Mouse (Mus musculus): ENCODE results near the gene Ilkap. TPM values are rescaled to one million over a fixed set of nuclear protein-coding genes. Genes with fewer than 3 reads are reported as not detected.
A peak's percentile ranks its signal among the peaks of the same experiment; 100 is the strongest.

Gene Ilkap
- 185 and 190 TPM in 2 replicates for polyA plus RNA-seq (2016; fragmentation: Nextera tagmentation; extraction: Ambion mirVana)

GRCm38 (mm10) chr1:91398260-91399062, at the start of gene Ilkap:
TSS of gene Ilkap (minus strand) at chr1:91398815.
- WGBS = under 1% methylated on average over 90 of the region's 91 CpGs
- H3K36me3 ChIP-seq = peaks cover 33% of the 10 kb centered on the region
- no peaks in the 10 kb centered on the region for H3K9me3 ChIP-seq (replicated peaks)
- no peaks in the 10 kb centered on the region for H3K27me3 ChIP-seq (ENCODE audit: low read depth, poor library complexity, severe bottlenecking)
- peak within 1 kb of the TSS; percentile 80 for H3K4me3 ChIP-seq
- peak; percentile 90 for DNase-seq (ENCODE audit: low spot score)
- H3K4me1 ChIP-seq = peaks cover 18% of the 10 kb centered on the region
- H3K27ac ChIP-seq = peak within 1 kb of the TSS; percentile 96

DNA sequence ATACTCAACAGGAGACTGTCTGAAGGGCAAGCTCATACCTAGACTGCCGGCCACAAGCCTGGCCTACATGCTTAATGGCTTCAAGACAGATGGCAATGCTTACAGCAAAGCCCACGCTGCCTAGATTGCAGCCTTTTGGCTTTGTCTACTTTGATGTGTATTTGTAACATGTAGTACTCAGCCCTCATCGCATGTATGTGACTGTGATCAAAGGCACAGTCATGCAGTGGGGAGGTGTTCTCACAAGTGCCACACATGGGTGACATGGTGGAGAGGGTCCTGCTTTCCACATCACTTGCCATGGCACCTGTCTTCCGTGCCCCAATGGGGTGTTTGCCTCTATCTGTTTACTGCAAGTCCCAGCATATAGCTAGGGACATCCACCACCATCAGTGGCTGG, 47.9 kb upstream of the Ilkap start:
- no peak overlapping the region for H3K27ac ChIP-seq
- DNase-seq (ENCODE audit: low spot score) = no peak
- no peak overlapping the region for H3K4me3 ChIP-seq
- no peaks in the 10 kb centered on the region for H3K27me3 ChIP-seq (ENCODE audit: low read depth, poor library complexity, severe bottlenecking)
- peaks cover 16% of the 10 kb centered on the region for H3K36me3 ChIP-seq
- 90% methylated on average over 4 of the region's 4 CpGs for WGBS
- H3K4me1 ChIP-seq = peaks cover 11% of the 10 kb centered on the region
- no peaks in the 10 kb centered on the region for H3K9me3 ChIP-seq (replicated peaks)

GRCm38 (mm10) chr1:91446060-91446459, 47.4 kb upstream of the Ilkap start:
- H3K27me3 ChIP-seq (ENCODE audit: low read depth, poor library complexity, severe bottlenecking) = no peaks in the 10 kb centered on the region
- no peaks in the 10 kb centered on the region for H3K9me3 ChIP-seq (replicated peaks)
- WGBS = 79% methylated on average over 8 of the region's 8 CpGs
- peaks cover 16% of the 10 kb centered on the region for H3K36me3 ChIP-seq
- no peak overlapping the region for H3K4me3 ChIP-seq
- DNase-seq (ENCODE audit: low spot score) = no peak
- no peak overlapping the region for H3K27ac ChIP-seq
- peaks cover 9% of the 10 kb centered on the region for H3K4me1 ChIP-seq

DNA sequence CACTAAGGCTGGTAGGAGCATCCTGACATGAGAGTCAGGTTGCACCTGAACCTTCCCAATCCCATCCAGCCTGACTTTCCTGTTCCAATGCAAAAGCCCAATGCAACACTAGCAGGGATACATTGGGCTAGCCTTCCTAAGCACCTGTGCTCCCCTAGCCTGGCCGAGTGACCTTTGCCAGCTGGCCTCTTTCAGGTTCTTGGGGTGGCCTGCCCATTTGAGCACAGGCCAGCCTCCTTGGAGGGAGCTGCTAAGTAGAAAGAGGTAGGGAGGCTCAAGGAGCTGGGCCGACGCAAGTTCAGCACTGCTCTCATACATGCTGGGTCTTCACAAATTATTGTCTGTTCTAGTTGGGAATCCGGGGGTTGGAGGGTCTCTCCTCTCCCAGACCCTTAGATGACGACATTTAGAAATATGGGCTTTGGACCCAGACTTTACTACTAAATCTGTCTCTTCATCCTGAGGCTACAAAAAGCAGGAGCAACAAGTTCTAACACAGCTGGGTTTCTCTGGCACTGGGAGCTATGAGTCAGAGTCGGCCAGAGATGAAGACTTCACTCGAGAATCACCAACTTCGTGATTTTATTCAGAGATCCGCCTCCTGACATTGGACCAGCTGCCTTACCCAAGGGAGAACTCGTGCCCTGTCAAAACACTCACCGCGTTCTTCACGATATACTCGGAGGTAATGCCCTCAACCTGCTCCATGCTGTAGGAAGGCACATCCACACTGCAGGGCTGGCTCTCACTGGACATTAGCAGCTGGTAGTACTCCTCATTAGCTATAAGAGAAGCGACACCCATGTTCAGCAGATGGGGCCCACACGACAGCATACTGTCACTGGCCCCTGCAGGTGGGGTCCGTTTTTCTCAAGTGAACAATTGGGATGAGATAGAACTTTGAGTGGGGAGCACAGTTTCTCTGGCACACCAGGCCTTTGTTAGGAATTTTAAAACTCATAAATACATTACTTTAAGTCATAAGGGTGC, 46.5 kb upstream of the Ilkap start:
- peaks cover 9% of the 10 kb centered on the region for H3K4me1 ChIP-seq
- no peak for DNase-seq (ENCODE audit: low spot score)
- 93% methylated on average over 17 of the region's 17 CpGs for WGBS
- H3K27ac ChIP-seq = no peak overlapping the region
- H3K9me3 ChIP-seq (replicated peaks) = no peaks in the 10 kb centered on the region
- H3K36me3 ChIP-seq = peaks cover 16% of the 10 kb centered on the region
- H3K27me3 ChIP-seq (ENCODE audit: low read depth, poor library complexity, severe bottlenecking) = no peaks in the 10 kb centered on the region
- no peak overlapping the region for H3K4me3 ChIP-seq

GRCm38 (mm10) chr1:91442350-91442990, 43.9 kb upstream of the Ilkap start:
- H3K4me1 ChIP-seq = peaks cover 9% of the 10 kb centered on the region
- no peak for DNase-seq (ENCODE audit: low spot score)
- WGBS = 86% methylated on average over 7 of the region's 7 CpGs
- H3K27me3 ChIP-seq (ENCODE audit: low read depth, poor library complexity, severe bottlenecking) = no peaks in the 10 kb centered on the region
- no peak overlapping the region for H3K27ac ChIP-seq
- H3K9me3 ChIP-seq (replicated peaks) = no peaks in the 10 kb centered on the region
- peaks cover 10% of the 10 kb centered on the region for H3K36me3 ChIP-seq
- H3K4me3 ChIP-seq = no peak overlapping the region

GRCm38 (mm10) chr1:91441855-91442254, 43.2 kb upstream of the Ilkap start:
- H3K36me3 ChIP-seq = peaks cover 4% of the 10 kb centered on the region; the same call in 1 of the 2 replicates
- peaks cover 9% of the 10 kb centered on the region for H3K4me1 ChIP-seq
- H3K9me3 ChIP-seq (replicated peaks) = no peaks in the 10 kb centered on the region
- H3K4me3 ChIP-seq = no peak overlapping the region
- H3K27me3 ChIP-seq (ENCODE audit: low read depth, poor library complexity, severe bottlenecking) = no peaks in the 10 kb centered on the region
- DNase-seq (ENCODE audit: low spot score) = no peak
- 93% methylated on average over 3 of the region's 3 CpGs for WGBS
- no peak overlapping the region for H3K27ac ChIP-seq

DNA sequence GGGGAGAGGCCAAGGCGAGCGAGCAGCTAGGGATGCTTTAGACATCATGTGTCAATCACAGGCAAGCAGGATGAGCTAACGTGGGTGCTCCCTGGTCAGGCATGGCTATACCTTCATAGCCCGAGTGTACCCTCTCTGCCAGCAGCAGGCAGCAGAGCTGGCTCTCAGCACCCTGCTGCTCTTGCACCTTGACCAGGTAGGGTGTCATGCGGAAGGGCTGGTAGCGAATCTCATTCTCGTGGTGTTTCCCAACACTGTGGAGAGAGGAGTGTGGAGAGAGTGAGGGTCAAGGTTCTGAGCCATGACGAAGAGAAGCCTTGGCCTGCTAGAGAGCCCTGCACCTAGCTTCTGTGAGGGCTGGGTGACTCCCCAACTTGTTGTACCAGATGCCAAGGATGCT, 41.2 kb upstream of the Ilkap start:
- DNase-seq (ENCODE audit: low spot score) = no peak
- 87% methylated on average over 8 of the region's 8 CpGs for WGBS
- Histone ChIP-seq H3K4me3 (no peak overlapping the region), H3K27me3 (ENCODE audit: low read depth, poor library complexity, severe bottlenecking) (no peaks in the 10 kb centered on the region), H3K9me3 (replicated peaks) (no peaks in the 10 kb centered on the region), H3K36me3 (no peaks in the 10 kb centered on the region), H3K4me1 (peaks cover 13% of the 10 kb centered on the region), H3K27ac (no peak overlapping the region)

DNA sequence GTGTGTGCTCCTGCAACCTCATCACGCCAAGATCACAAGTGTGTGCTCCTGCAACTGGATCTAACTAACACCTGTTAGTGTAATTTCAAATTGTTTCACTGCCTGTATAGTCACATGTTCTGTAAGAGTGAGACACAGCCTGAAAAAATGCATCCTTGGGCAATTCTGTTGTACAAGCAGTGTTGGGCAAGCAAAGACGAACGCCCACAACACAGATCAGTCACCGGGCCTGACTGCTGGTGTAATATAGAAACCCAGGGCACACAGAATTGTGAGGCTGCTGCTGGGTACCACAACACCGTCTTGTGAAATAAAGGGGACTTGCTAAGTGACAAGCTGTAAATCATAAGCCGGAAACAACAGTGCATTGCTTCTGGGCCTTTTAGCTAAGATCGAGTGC, 39.0 kb upstream of the Ilkap start:
- Histone ChIP-seq H3K36me3 (no peaks in the 10 kb centered on the region), H3K9me3 (replicated peaks) (no peaks in the 10 kb centered on the region), H3K4me1 (peaks cover 4% of the 10 kb centered on the region), H3K27me3 (ENCODE audit: low read depth, poor library complexity, severe bottlenecking) (no peaks in the 10 kb centered on the region), H3K27ac (no peak overlapping the region), H3K4me3 (no peak overlapping the region)
- whole genome bisulfite sequencing = 89% methylated on average over 7 of the region's 7 CpGs
- no peak for DNase-seq (ENCODE audit: low spot score)

DNA sequence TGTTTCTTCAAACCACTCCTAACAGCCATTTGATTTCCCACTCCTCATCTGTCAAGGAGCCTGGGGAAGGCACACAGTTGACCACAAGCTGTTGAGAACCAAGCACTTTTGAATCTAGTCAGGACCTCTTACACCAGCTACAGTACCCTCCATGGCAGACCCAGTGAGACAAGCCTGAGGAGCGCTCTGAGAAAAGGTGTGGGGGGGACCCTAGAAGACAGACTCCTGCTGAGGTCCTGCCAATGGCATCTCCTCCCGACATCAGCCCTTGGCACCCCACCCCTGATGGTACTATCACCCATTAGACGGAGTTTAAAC, 38.4 kb upstream of the Ilkap start:
- H3K27ac ChIP-seq = no peak overlapping the region; the same call in 1 of the 2 replicates
- peaks cover 4% of the 10 kb centered on the region for H3K4me1 ChIP-seq
- DNase-seq (ENCODE audit: low spot score) = no peak
- no peaks in the 10 kb centered on the region for H3K9me3 ChIP-seq (replicated peaks)
- no peaks in the 10 kb centered on the region for H3K27me3 ChIP-seq (ENCODE audit: low read depth, poor library complexity, severe bottlenecking)
- 86% methylated on average over 3 of the region's 3 CpGs for WGBS
- no peaks in the 10 kb centered on the region for H3K36me3 ChIP-seq
- no peak overlapping the region for H3K4me3 ChIP-seq

DNA sequence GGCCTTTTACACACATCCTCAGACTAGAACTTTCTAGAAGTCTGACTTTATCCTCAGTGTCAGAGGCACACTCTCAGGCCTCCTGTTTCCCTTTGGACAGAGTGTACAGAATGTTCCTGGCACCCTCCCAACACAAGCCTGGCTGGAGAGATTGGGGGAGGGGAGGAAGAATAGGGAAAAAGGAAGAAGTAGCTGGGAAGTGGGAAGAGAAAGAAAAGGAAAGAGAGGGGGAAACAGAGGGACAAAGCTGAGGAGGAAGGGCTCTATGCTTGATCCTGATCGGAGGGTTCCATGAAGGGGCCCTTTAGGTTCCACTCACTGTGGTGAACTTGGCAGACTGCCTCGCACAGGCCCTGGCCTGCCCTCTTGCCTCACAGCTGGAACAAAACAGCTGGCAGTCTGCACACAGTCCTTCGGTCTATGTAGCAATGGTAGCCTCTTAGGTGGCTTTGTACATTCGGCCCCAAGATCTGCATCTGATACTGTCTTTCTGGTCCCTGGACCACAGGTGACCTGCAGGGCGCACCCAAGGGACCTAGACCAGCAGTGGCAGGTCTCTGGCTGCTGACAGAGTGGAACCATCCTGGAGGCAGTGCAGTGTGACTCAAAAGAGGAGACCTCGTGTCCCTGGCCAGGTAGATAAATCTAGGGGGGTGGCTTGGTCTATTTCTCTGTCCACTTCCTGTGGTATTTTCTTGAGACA, 37.9 kb upstream of the Ilkap start:
- no peak for DNase-seq (ENCODE audit: low spot score)
- WGBS = 86% methylated on average over 6 of the region's 6 CpGs
- H3K27ac ChIP-seq = no peak overlapping the region; the same call in 1 of the 2 replicates
- no peaks in the 10 kb centered on the region for H3K36me3 ChIP-seq
- H3K9me3 ChIP-seq (replicated peaks) = no peaks in the 10 kb centered on the region
- H3K4me3 ChIP-seq = no peak overlapping the region
- H3K27me3 ChIP-seq (ENCODE audit: low read depth, poor library complexity, severe bottlenecking) = no peaks in the 10 kb centered on the region
- H3K4me1 ChIP-seq = peaks cover 4% of the 10 kb centered on the region

DNA sequence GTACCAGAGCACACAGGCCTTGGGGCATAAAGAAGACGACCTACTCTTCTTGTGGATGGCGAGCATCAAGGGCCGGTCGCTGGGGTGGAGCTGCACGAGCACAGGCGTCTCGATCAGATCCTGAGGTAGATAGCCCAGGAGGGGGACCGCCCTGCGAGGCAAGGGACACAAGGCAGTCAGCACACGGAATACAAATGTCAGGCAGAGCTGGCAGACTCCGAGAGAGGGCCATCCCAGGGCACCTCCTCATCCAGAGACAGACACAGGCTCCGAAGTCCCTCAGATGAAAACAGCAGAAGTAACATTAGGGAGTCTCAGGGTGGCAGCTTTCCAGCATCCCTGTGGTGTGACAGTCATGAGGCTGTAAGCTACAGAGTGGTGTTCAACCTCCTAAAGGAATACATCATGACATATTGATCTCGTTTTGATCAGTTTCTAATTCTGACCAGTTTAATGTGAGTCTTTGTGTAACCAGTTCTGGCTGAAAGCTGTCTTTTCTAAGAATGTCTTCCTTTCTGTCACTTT, 37.1 kb upstream of the Ilkap start:
- H3K4me3 ChIP-seq = no peak overlapping the region
- WGBS = 88% methylated on average over 13 of the region's 13 CpGs
- H3K36me3 ChIP-seq = no peaks in the 10 kb centered on the region
- H3K27me3 ChIP-seq (ENCODE audit: low read depth, poor library complexity, severe bottlenecking) = no peaks in the 10 kb centered on the region
- peaks cover 4% of the 10 kb centered on the region for H3K4me1 ChIP-seq
- H3K9me3 ChIP-seq (replicated peaks) = no peaks in the 10 kb centered on the region
- no peak overlapping the region for H3K27ac ChIP-seq
- no peak for DNase-seq (ENCODE audit: low spot score)

GRCm38 (mm10) chr1:91434905-91435304, 36.3 kb upstream of the Ilkap start:
- DNase-seq (ENCODE audit: low spot score) = no peak
- WGBS = 97% methylated on average over 8 of the region's 8 CpGs
- Histone ChIP-seq H3K9me3 (replicated peaks) (no peaks in the 10 kb centered on the region), H3K27me3 (ENCODE audit: low read depth, poor library complexity, severe bottlenecking) (no peaks in the 10 kb centered on the region), H3K36me3 (no peaks in the 10 kb centered on the region), H3K4me3 (no peak overlapping the region), H3K4me1 (peaks cover 4% of the 10 kb centered on the region), H3K27ac (no peak overlapping the region)
